ENCODE assay signal across 7 mouse cellular contexts in genomic region chr5:63886709-63887108, GRCm38 (mm10).
DNase-seq lines count a peak whose midpoint lies in the region; ATAC-seq and TF ChIP-seq lines count a peak whose summit lies in the region.

No protein-coding gene starts in this region.

- H3K9me3 ChIP-seq in liver, embryonic 11.5 days (ENCODE audit: control insufficient read depth, low read length), result no peaks in the 10 kb centered on the region
- no peaks in the 10 kb centered on the region for H3K9me3 ChIP-seq in kidney, embryonic 16.5 days (ENCODE audit: low read length)
- H3K9me3 ChIP-seq in neural tube, embryonic 13.5 days, result no peaks in the 10 kb centered on the region

- no peak overlapping the region for H3K27ac ChIP-seq in liver, adult 2 months (replicated peaks; ENCODE audit: insufficient read depth, low read depth, low read length)
- no peak overlapping the region for H3K27ac ChIP-seq in liver, embryonic 11.5 days (ENCODE audit: low read depth, low read length)
- no peak overlapping the region for H3K27ac ChIP-seq in kidney, embryonic 16.5 days (ENCODE audit: low read length)
- no peak overlapping the region for H3K27ac ChIP-seq in neural tube, embryonic 13.5 days (replicated peaks)

- H3K79me2 ChIP-seq in liver, adult 2 months (ENCODE audit: control insufficient read depth, insufficient read depth, low read length), result no peaks in the 10 kb centered on the region

- no peak overlapping the region for H3K9ac ChIP-seq in liver, adult 2 months (ENCODE audit: low read depth, low read length)
- no peak overlapping the region for H3K9ac ChIP-seq in liver, embryonic 11.5 days (ENCODE audit: low read depth, low read length)
- no peak overlapping the region for H3K9ac ChIP-seq in kidney, embryonic 16.5 days (replicated peaks; ENCODE audit: low read length)
- H3K9ac ChIP-seq in neural tube, embryonic 13.5 days, result no peak overlapping the region

- ATAC-seq in liver, embryonic 11.5 days (replicated peaks; ENCODE audit: low FRiP score), result no peak
- ATAC-seq in kidney, embryonic 16.5 days (ENCODE audit: low FRiP score, low TSS enrichment), result 0 out of 2 replicates have a peak, but pooled peaks have one; percentile 55
- ATAC-seq in neural tube, embryonic 13.5 days (ENCODE audit: low read depth), result 0 out of 2 replicates have a peak, but pooled peaks have one; percentile 32

- TF ChIP-seq CTCF in liver, adult 2 months (IDR thresholded peaks at IDR 0.05; ENCODE audit: low read depth, low read length), result peak; percentile 58

- H3K4me3 ChIP-seq in liver, adult 2 months (ENCODE audit: insufficient read depth, low read depth, low read length), result no peak overlapping the region
- H3K4me3 ChIP-seq in liver, embryonic 11.5 days (ENCODE audit: low read depth, low read length), result no peak overlapping the region
- H3K4me3 ChIP-seq in kidney, embryonic 16.5 days (ENCODE audit: low read length), result no peak overlapping the region
- no peak overlapping the region for H3K4me3 ChIP-seq in neural tube, embryonic 13.5 days

- H3K4me2 ChIP-seq in liver, embryonic 11.5 days, result no peak overlapping the region
- no peak overlapping the region for H3K4me2 ChIP-seq in kidney, embryonic 16.5 days (replicated peaks; ENCODE audit: low read depth, low read length)
- H3K4me2 ChIP-seq in neural tube, embryonic 13.5 days, result no peak overlapping the region

- H3K36me3 ChIP-seq in liver, adult 2 months (ENCODE audit: control insufficient read depth, insufficient read depth, low read length), result no peaks in the 10 kb centered on the region; the same call in 1 of the 2 replicates
- H3K36me3 ChIP-seq in liver, embryonic 11.5 days (ENCODE audit: control insufficient read depth, insufficient read depth, low read length), result no peaks in the 10 kb centered on the region
- H3K36me3 ChIP-seq in kidney, embryonic 16.5 days (ENCODE audit: insufficient read depth, low read length), result peaks cover 4% of the 10 kb centered on the region; the same call in 1 of the 2 replicates
- no peaks in the 10 kb centered on the region for H3K36me3 ChIP-seq in neural tube, embryonic 13.5 days

- WGBS in liver, adult 2 months, result 39% methylated on average over 6 of the region's 6 CpGs
- WGBS in liver, embryonic 11.5 days, result 27% methylated on average over 6 of the region's 6 CpGs
- WGBS in kidney, embryonic 16.5 days, result 32% methylated on average over 6 of the region's 6 CpGs
- 42% methylated on average over 6 of the region's 6 CpGs for WGBS in neural tube, embryonic 13.5 days

- H3K4me1 ChIP-seq in liver, adult 2 months (ENCODE audit: control insufficient read depth, insufficient read depth, low read length), result peaks cover 6% of the 10 kb centered on the region; the same call in 1 of the 2 replicates
- H3K4me1 ChIP-seq in liver, embryonic 11.5 days (replicated peaks; ENCODE audit: control insufficient read depth, insufficient read depth, low read length), result no peaks in the 10 kb centered on the region
- no peaks in the 10 kb centered on the region for H3K4me1 ChIP-seq in kidney, embryonic 16.5 days (ENCODE audit: insufficient read depth, low read length)
- no peaks in the 10 kb centered on the region for H3K4me1 ChIP-seq in neural tube, embryonic 13.5 days (replicated peaks)

- peak; percentile 60 for DNase-seq in liver, adult 2 months (ENCODE audit: extremely low read depth, low read depth, low spot score)
- no peak for DNase-seq in liver, embryonic 11.5 days (ENCODE audit: low spot score)
- DNase-seq in Muller cell, postnatal 12 days (ENCODE audit: inconsistent ontology term), result peak; percentile 56
- DNase-seq in embryo, embryonic 10 days (ENCODE audit: low spot score), result peak; percentile 63
- DNase-seq in urinary bladder, adult 18-20 months (ENCODE audit: low spot score in 2 of 2), result no peak

- no peaks in the 10 kb centered on the region for H3K27me3 ChIP-seq in liver, adult 2 months (ENCODE audit: control insufficient read depth, insufficient read depth, low read length)
- H3K27me3 ChIP-seq in liver, embryonic 11.5 days (replicated peaks; ENCODE audit: control insufficient read depth, insufficient read depth, low read length), result no peaks in the 10 kb centered on the region
- H3K27me3 ChIP-seq in kidney, embryonic 16.5 days (ENCODE audit: insufficient read depth, low read length), result no peaks in the 10 kb centered on the region
- H3K27me3 ChIP-seq in neural tube, embryonic 13.5 days, result no peaks in the 10 kb centered on the region

- TF ChIP-seq POLR2A in liver, adult 2 months (IDR thresholded peaks at IDR 0.05; ENCODE audit: extremely low read depth, insufficient read depth, low read length), result no peak

Comparison
In these comparisons a context has a peak if more than half of its experiments do, and no peak if none do; other contexts are left out.
1. DNase-seq: peak in liver, adult 2 months (single experiment), Muller cell, postnatal 12 days (single experiment) and embryo, embryonic 10 days (single experiment); none in liver, embryonic 11.5 days (single experiment) and urinary bladder, adult 18-20 months (0 of 2).